Mouse (Mus musculus) right cerebral cortex, adult 18-20 months (tissue): ENCODE data around the gene Dnajb1.

ENCODE experiments used
- DNase-seq: peaks from one replicate; pipeline ENCODE4 v3.0.0; 2022; ENCODE audit warnings: mixed read lengths

The Dnajb1 gene

GRCm38 (mm10) chr8:83616625-83617024 is 8.6 kb downstream of the Dnajb1 start:
- DNase-seq: no peak

DNA sequence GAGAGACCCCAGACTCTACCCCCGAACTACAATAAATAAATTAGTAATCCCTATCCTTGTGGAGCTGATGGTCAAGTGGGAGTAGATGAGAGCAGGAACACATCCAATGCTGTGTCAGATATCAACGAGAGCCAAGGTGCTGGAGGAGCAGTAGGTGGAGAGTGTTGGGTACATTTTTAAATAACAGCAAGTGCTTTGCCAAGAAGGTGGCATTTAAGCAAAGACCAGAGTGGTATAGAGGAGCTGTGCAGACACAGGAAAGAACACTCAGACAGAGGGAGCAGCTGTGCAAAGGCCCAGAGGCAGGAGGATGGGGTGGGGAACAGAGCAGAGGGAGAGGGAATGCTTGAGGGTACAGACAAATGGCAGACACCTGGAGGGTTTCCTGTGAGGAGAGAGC is 9.1 kb downstream of the Dnajb1 start:
- peak; percentile 75 for DNase-seq

- no peak for DNase-seq
Observed at GRCm38 (mm10) chr8:83618566-83618965, 10.6 kb downstream of the Dnajb1 start.

DNA sequence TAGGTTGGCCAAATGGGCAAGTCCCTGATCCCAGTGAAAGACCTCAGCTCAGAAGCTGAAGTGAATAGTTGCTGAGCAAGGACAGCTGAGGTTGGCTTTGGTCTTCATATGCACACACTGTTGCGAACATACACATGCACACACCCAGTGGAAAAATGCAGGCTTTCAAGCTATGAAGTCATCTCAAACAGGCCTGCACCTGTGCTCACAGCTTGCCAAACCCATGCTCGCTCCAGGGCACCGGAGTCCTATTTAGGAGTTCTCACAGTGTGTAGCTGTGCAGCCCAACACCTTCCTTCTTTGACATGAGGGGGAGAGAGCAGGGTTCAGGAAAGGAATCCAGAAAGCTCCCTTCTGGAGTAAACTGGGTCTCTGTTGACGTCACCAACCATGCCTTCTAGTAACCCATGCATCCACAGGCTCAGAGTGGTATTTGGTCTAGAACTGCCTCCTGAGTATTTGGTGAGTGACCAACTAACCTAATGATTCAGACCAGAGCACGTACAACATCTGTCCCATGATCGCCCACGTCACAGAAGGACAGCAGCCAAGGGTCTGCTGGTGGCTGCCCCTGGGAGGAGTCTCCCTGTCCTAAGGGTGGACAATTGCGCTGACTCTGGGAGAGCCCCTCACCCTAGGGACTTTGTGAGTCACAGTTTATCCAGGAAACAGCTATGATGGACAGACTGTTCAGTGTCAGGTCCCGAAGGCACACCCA is 11.7 kb downstream of the Dnajb1 start:
- no peak for DNase-seq

GRCm38 (mm10) chr8:83621691-83622388 is 13.8 kb downstream of the Dnajb1 start:
- DNase-seq: no peak

GRCm38 (mm10) chr8:83622389-83622989 is 14.5 kb downstream of the Dnajb1 start:
- peak; percentile 94 for DNase-seq

GRCm38 (mm10) chr8:83623549-83623948 is 15.6 kb downstream of the Dnajb1 start:
- no peak for DNase-seq

DNA sequence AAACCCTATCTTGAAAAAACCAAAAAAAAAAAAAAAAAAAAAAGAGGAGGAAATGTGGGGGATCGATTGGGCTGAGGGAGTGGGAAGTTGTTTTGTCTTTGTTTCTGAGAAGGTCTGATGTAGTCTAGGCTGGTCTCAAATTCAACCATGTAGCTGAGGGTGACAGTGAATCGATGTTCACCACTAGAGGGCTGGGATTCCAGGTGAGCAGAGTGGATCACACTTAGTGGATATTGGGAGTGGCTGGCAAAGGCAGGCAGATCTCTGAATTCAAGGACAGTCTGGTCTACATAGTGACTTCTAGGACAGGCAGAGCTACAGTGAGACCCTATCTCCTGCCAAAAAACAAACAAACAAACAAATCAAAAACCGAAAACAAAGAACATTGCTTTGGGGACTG is 16.7 kb downstream of the Dnajb1 start:
- DNase-seq: no peak

DNA sequence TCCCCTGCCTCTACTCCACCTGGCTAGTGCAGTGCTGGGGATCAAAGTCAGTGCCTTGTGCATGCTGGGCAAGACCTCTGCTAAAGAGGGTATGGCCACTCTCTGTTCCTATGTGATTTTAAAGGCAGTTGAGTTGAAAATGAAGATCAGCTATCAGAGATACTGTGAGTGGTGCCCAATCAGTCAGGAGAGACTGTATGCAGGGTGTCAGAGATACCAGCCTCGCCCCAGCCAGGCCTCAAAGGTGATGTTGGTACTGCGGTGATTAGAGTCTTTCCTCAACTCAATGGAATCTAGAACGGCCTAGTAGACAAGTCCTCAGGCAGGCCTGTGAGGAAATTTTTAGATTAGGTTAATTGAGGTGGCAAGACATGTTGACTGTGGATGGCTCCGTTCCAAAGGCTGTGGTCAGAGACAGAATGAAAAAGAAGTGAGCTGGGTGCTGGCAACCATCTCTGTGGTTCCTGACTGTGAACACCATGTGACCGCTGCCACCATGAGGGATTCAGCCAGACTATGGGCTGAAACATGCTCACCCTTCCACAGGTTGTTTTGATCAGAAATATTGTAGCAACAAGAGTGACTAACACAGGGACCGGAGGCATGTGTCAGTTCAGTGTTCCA is 17.8 kb downstream of the Dnajb1 start:
- no peak for DNase-seq

DNA sequence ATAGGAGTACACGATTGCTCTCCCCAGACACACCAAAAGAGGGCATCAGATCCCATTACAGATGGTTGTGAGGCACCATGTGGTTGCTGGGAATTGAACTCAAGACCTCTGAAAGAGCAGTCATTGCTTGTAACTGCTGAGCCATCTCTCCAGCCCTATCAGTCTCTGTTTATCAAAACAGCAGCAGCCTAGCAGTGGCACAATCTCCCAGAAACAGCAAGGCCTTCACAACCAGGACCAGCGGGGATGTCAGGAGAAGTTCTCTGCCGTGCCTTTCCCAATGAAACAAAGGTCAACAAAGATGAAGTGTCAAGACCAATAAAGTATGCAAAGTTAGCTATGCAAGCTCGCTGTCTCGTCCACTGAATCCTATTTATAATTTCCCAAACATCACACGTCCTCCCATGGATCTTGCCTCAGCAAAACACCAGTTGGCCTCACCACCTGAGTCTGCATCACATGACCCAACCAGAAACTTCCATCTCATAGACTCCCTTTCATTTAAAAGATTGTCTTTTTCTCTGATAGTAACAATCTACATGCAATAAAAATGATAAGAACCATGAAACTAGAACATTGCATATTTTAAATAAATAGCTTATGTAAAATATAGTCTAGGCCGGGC is 24.2 kb downstream of the Dnajb1 start:
- DNase-seq: no peak

DNA sequence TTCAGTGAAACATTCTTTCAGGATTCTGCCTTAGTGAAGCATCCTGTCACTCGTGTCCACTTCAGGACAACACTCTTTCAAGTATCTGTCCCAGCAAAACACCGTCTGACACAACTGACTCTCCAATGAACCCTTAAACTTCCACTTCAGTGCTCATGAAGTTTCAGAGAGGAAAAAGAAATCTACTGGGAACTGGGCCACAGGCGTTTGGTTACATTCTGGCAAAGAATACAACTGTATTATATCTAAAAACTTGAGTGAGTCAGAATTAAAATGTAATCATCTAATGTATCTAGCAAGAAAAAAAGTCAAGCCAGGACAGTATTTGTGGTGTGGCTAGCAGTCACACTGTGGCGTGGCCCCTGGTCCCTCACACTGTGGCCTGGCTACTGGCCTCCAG is 30.9 kb downstream of the Dnajb1 start:
- no peak for DNase-seq

- no peak for DNase-seq
Observed at GRCm38 (mm10) chr8:83639649-83640048, 31.7 kb downstream of the Dnajb1 start.

GRCm38 (mm10) chr8:83647511-83647910 is 39.5 kb downstream of the Dnajb1 start:
- no peak for DNase-seq

GRCm38 (mm10) chr8:83648031-83648430 is 40.0 kb downstream of the Dnajb1 start:
- DNase-seq: no peak

GRCm38 (mm10) chr8:83649699-83650098 is 41.7 kb downstream of the Dnajb1 start:
- DNase-seq: no peak

GRCm38 (mm10) chr8:83652030-83652743 is 44.2 kb downstream of the Dnajb1 start, which contains the start of gene Gipc1:
Gipc1 (plus strand) TSS chr8:83652677.
- peak; percentile 98 for DNase-seq

GRCm38 (mm10) chr8:83652744-83653661 is 45.0 kb downstream of the Dnajb1 start:
- no peak for DNase-seq

GRCm38 (mm10) chr8:83653662-83654017 is 45.6 kb downstream of the Dnajb1 start:
- DNase-seq: no peak

DNA sequence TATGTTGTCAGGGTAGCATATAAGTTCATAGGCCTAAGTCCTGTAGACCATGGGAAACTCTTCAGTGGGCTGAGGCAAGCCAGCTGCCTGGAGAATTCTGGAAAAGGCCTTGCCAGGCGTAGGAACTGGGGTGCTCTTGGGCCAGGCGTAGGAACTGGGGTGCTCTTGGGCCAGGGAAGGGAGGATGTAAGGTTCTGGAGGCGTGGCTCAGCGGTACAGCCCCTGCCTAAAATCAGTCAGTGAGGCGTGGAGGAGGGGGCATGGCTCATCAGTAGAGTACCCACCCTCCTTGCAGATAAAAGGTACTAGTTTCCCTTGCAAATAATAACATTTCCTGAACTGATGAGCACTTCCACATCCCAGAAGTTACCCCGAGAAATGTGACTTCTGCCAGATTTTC is 46.7 kb downstream of the Dnajb1 start:
- DNase-seq: no peak

GRCm38 (mm10) chr8:83656043-83656442 is 48.0 kb downstream of the Dnajb1 start:
- DNase-seq: no peak

- no peak for DNase-seq
Observed at GRCm38 (mm10) chr8:83656484-83657246, 48.7 kb downstream of the Dnajb1 start.
